Mouse (Mus musculus) lung, embryonic 14.5 days (tissue): ENCODE measurements at regions not wholly inside any gene's neighbourhood (a gene's known extent, or its start where the extent isn't known, plus 50 kb on each side); places are given as distances from the start of the nearest gene placed in this dataset.

Experiments
- ATAC-seq: fragments of 200-750 bp; cut with Nextera tagmentation; 2 replicates; pipeline ENCODE4 v1.8.0; 2017; ENCODE audit warnings: mild to moderate bottlenecking, moderate TSS enrichment, moderate library complexity; ENCODE audit not compliant: insufficient read depth
- DNase-seq: peaks from one replicate; pipeline ENCODE4 v3.0.0-alpha.2; 2015
- H3K27ac ChIP-seq: fragments of 300-500 bp; sonication (generic); 2 replicates; pipeline ENCODE4 v1.5.1; 2014; ENCODE audit warnings: low read depth, mild to moderate bottlenecking, moderate library complexity
- H3K27me3 ChIP-seq: fragments of 300-500 bp; sonication (generic); 2 replicates; pipeline ENCODE4 v1.6.1; 2014; ENCODE audit warnings: low read length, control low read depth; ENCODE audit not compliant: insufficient read depth
- H3K36me3 ChIP-seq: fragments of 300-500 bp; sonication (generic); 2 replicates; pipeline ENCODE4 v1.6.1; 2014; ENCODE audit warnings: control low read depth; ENCODE audit not compliant: insufficient read depth
- H3K4me1 ChIP-seq: fragments of 300-500 bp; sonication (generic); 2 replicates; pipeline ENCODE4 v1.6.1; 2014; ENCODE audit warnings: antibody characterized with exemption, control low read depth; ENCODE audit not compliant: insufficient read depth
- H3K4me2 ChIP-seq: fragments of 300-500 bp; sonication (generic); 2 replicates; pipeline ENCODE4 v1.6.1; 2014; ENCODE audit warnings: mild to moderate bottlenecking
- H3K4me3 ChIP-seq: fragments of 300-500 bp; sonication (generic); 2 replicates; pipeline ENCODE4 v1.5.1; 2014; ENCODE audit warnings: low read depth, low read length
- H3K9ac ChIP-seq: fragments of 300-500 bp; sonication (generic); 2 replicates; pipeline ENCODE4 v1.6.1; 2014
- H3K9me3 ChIP-seq: fragments of 300-500 bp; sonication (generic); 2 replicates; pipeline ENCODE4 v1.6.1; 2016; ENCODE audit warnings: low read depth, low read length, control low read depth
- CTCF ChIP-seq: IDR thresholded peaks from 2 replicates; pipeline ENCODE4 v1.5.1; 2016; ENCODE audit warnings: antibody characterized with exemption, low read depth
- WGBS: fragments of 180-500 bp; shearing (Covaris S2); extraction: QIAGEN DNeasy Blood & Tissue Kit; methylation state at CpG from one replicate; pipeline ENCODE4 v1.1.7; 2014; 5-methylcytosine and 5-hydroxymethylcytosine counted together

DNA sequence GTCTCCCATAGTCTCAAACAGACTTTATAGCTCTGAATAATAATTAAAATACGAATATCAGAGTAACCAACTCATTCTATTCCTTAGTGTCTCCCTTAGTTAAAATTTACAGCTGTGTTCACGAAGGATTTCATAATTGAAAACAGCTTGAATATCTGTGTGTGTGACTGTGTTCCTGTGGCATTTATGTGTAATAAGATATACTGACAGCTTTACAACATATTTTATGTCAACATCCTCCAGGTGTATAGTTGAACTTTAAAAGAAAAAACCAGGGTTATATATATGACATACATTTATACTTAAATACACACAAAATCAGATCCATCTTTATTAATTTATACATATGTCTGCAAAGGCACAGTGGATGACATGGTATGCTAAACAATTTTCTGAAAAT is 764.7 kb downstream of the Plod2 start:
- Histone ChIP-seq H3K9ac (no peak overlapping the region), H3K4me1 (no peaks in the 10 kb centered on the region), H3K4me3 (no peak overlapping the region), H3K36me3 (no peaks in the 10 kb centered on the region), H3K9me3 (no peaks in the 10 kb centered on the region), H3K4me2 (no peak overlapping the region), H3K27ac (no peak overlapping the region), H3K27me3 (no peaks in the 10 kb centered on the region)
- ATAC-seq (no peak), DNase-seq (no peak)
- TF ChIP-seq CTCF = no peak
- WGBS = 55% methylated on average over 2 of the region's 2 CpGs

DNA sequence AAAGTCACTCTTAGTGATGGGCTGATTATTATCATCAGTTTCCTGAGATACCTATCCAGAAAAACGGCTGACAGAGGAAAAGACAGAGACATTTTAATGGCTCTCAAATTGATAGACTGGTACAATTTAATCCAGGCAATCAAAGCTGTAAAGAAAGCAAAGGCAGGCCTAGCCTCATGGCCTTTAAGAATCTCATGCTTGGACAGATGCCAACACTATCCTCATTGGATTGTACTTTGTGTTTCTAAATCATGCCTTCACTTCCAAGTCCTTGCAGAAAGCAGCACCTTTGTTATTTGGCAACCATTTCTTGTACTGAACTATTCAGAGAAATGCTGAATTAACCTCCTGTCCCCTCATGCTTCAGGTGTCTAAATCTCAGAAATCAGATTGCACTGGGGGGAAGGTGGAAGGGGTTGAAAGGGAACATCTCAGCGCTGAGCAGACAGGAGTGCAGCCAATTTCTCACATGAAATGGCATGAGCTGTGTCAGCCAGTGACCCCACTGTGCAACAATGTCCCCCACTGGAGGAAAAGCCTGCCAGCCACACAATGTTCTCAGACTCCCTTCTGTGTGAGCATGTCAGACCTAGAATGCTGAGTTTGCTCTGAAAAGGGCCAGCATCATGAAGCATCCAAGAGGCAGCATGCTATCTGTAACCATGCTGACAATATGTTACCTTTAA is 787.1 kb downstream of the Plod2 start:
- Histone ChIP-seq H3K4me1 (no peaks in the 10 kb centered on the region), H3K27ac (no peak overlapping the region), H3K27me3 (no peaks in the 10 kb centered on the region), H3K4me3 (no peak overlapping the region), H3K4me2 (no peak overlapping the region), H3K36me3 (no peaks in the 10 kb centered on the region), H3K9me3 (no peaks in the 10 kb centered on the region), H3K9ac (no peak overlapping the region)
- 43% methylated on average over 2 of the region's 2 CpGs for WGBS
- TF ChIP-seq CTCF = no peak
- peak; percentile 39 for DNase-seq
- no peak for ATAC-seq
